In the genomic region with DNA sequence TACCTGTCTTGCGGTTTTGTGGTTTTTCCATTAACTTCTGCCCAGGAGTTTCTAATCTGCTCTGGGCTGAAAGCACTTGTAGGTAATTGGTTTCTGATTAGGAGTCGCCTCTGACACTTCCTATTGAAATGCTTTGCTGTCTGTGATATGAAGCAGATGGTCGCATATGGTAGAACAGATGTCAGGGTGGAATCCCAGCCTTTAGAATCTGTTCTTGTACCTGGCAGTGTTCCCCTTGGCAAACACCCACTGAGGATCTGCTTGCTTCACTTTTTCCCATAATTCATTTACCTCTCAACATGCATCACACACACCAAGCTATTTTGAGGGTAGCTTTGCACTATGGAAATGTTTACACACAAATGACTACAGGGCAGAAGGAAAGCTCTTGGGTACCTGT, we compare ENCODE assay signal across 9 mouse cellular contexts. TPM values are rescaled to one million over a fixed set of nuclear protein-coding genes. Genes with fewer than 3 reads are reported as not detected.
DNase-seq lines count a peak whose midpoint lies in the region; ATAC-seq and TF ChIP-seq lines count a peak whose summit lies in the region.
"Had no signal": no experiment of that assay in that cellular context is flagged by ENCODE, and none has a peak within 500 bp of the region (broad histone marks: within the 10 kb centered on the region; RNA-seq: fewer than 3 reads in every experiment).

No protein-coding gene starts in this region.

- peak; percentile 27 for DNase-seq in lung, postnatal 0 days (ENCODE audit: low spot score)
- no peak for DNase-seq in lung, postnatal 4 days
- peak; percentile 70 to 85 for DNase-seq in layer of hippocampus, adult 8-10 months (ENCODE audit: low spot score in 2 of 2)
- peak; percentile 43 to 57 for DNase-seq in right cerebral cortex, postnatal 36 days (ENCODE audit: low spot score in 2 of 2)
- no peak for DNase-seq in kidney, adult 18-20 months
- no peak for DNase-seq in adrenal gland, adult 18-20 months (ENCODE audit: low spot score in 2 of 2)

- peaks cover 3% of the 10 kb centered on the region; the same call in 1 of the 2 replicates for H3K4me1 ChIP-seq in lung, postnatal 0 days (ENCODE audit: insufficient read depth, low read depth, low read length)
- H3K4me1 ChIP-seq in forebrain, embryonic 15.5 days: peaks cover 20% of the 10 kb centered on the region
- H3K4me1 ChIP-seq: liver, embryonic 15.5 days had no signal

- WGBS in lung, postnatal 0 days: 48% methylated on average over 3 of the region's 3 CpGs
- 35% methylated on average over 3 of the region's 3 CpGs for WGBS in forebrain, embryonic 15.5 days

- no peak overlapping the region for H3K9ac ChIP-seq in lung, postnatal 0 days (replicated peaks; ENCODE audit: low read depth)
- H3K9ac ChIP-seq in forebrain, embryonic 15.5 days (replicated peaks): no peak overlapping the region
- H3K9ac ChIP-seq: liver, embryonic 15.5 days had no signal

- no peaks in the 10 kb centered on the region for H3K27me3 ChIP-seq in lung, postnatal 0 days (replicated peaks; ENCODE audit: insufficient read depth, low read length)
- peaks cover 3% of the 10 kb centered on the region; the same call in 1 of the 2 replicates for H3K27me3 ChIP-seq in forebrain, embryonic 15.5 days
- H3K27me3 ChIP-seq: liver, embryonic 15.5 days had no signal

- TF ChIP-seq EP300 in lung, postnatal 0 days (IDR thresholded peaks at IDR 0.05): peak; percentile 28; the same call in 1 of the 2 replicates

- H3K4me3 ChIP-seq in lung, postnatal 0 days (ENCODE audit: low read depth, low read length): no peak overlapping the region
- H3K4me3 ChIP-seq in forebrain, embryonic 15.5 days: no peak overlapping the region
- H3K4me3 ChIP-seq: liver, embryonic 15.5 days had no signal

- H3K36me3 ChIP-seq in lung, postnatal 0 days (ENCODE audit: insufficient read depth, low read length): no peaks in the 10 kb centered on the region
- H3K36me3 ChIP-seq in forebrain, embryonic 15.5 days: no peaks in the 10 kb centered on the region
- H3K36me3 ChIP-seq: liver, embryonic 15.5 days had no signal

- no peak; the same call in 1 of the 2 replicates for ATAC-seq in lung, postnatal 0 days
- peak; percentile 87 for ATAC-seq in forebrain, embryonic 15.5 days (replicated peaks)
- ATAC-seq in megakaryocyte, adult 5-6 weeks (ENCODE audit: poor library complexity, severe bottlenecking): no peak

- no peak for TF ChIP-seq CTCF in lung, postnatal 0 days (IDR thresholded peaks at IDR 0.05)

- no peaks in the 10 kb centered on the region for H3K9me3 ChIP-seq in lung, postnatal 0 days (ENCODE audit: low read length)
- H3K9me3 ChIP-seq in forebrain, embryonic 15.5 days: no peaks in the 10 kb centered on the region
- H3K9me3 ChIP-seq: liver, embryonic 15.5 days had no signal

- H3K4me2 ChIP-seq in lung, postnatal 0 days (replicated peaks; ENCODE audit: low read depth, low read length): no peak overlapping the region
- H3K4me2 ChIP-seq in forebrain, embryonic 15.5 days (replicated peaks): no peak overlapping the region
- H3K4me2 ChIP-seq: liver, embryonic 15.5 days had no signal

- H3K27ac ChIP-seq in lung, postnatal 0 days (ENCODE audit: low read length): no peak overlapping the region
- H3K27ac ChIP-seq in forebrain, embryonic 15.5 days (replicated peaks): no peak overlapping the region
- H3K27ac ChIP-seq: liver, embryonic 15.5 days had no signal

RNA-seq across cellular contexts. Expression of gene Pard3, which starts 44.2 kb away (rescaled TPM):
- polyA plus RNA-seq in lung, postnatal 0 days (2015; fragmentation: Nextera tagmentation; extraction: Ambion mirVana): 13.2 and 16.2 TPM in 2 replicates
- polyA plus RNA-seq in forebrain, embryonic 15.5 days (2015; fragmentation: Nextera tagmentation; extraction: Ambion mirVana): 18.0 and 18.6 TPM in 2 replicates
- total RNA-seq in layer of hippocampus, adult 8-10 months (2022): 10 to 100 TPM; 22.7 to 28.9 (median 25.4) TPM
- 0.05 TPM in 1 of 2 replicates, not detected in the other for total RNA-seq in megakaryocyte, adult 5-6 weeks (2015)
- not detected in 2 replicates for total RNA-seq in megakaryocyte, adult 5-6 weeks (2017)
- 10 to 100 TPM; 32.5 to 42.2 TPM for total RNA-seq in adrenal gland, adult 18-20 months (2021)

Comparison
In these comparisons a context has a peak if more than half of its experiments do, and no peak if none do; other contexts are left out.
1. DNase-seq: peak in lung, postnatal 0 days (single experiment), layer of hippocampus, adult 8-10 months (2 of 2) and right cerebral cortex, postnatal 36 days (2 of 2); none in lung, postnatal 4 days (0 of 2), kidney, adult 18-20 months (single experiment) and adrenal gland, adult 18-20 months (0 of 2).
2. RNA of gene Pard3, which starts 44.2 kb away (total RNA-seq): 32.5 to 42.2 TPM in adrenal gland, adult 18-20 months and 22.7 to 28.9 TPM in layer of hippocampus, adult 8-10 months; 0.05 TPM in megakaryocyte, adult 5-6 weeks; every median in the first group is over 10 times any median in the second.